Mouse (Mus musculus) liver, adult 2 months (tissue): ENCODE results near the gene Mprip. TPM values are rescaled to one million over a fixed set of nuclear protein-coding genes. Genes with fewer than 3 reads are reported as not detected.

ENCODE experiments used
- DNase-seq: peaks from one replicate; pipeline ENCODE4 v3.0.0-alpha.2; 2011; ENCODE audit warnings: low read depth, low spot score; ENCODE audit errors: extremely low read depth
- H3K27ac ChIP-seq: fragments of 200-500 bp; replicated peaks from 2 replicates; pipeline ENCODE4 v1.5.1; 2012; ENCODE audit warnings: low read depth, mild to moderate bottlenecking, control low read depth, inconsistent platforms, low read length; ENCODE audit not compliant: insufficient read depth
- H3K27me3 ChIP-seq: fragments of 200-500 bp; 2 replicates; pipeline ENCODE4 v1.6.1; 2012; ENCODE audit warnings: mild to moderate bottlenecking, moderate library complexity, low read length, inconsistent platforms; ENCODE audit not compliant: control insufficient read depth, insufficient read depth
- H3K36me3 ChIP-seq: fragments of 200-500 bp; 2 replicates; pipeline ENCODE4 v1.6.1; 2012; ENCODE audit warnings: low read length, inconsistent platforms; ENCODE audit not compliant: control insufficient read depth, insufficient read depth
- H3K4me1 ChIP-seq: fragments of 200-500 bp; 2 replicates; pipeline ENCODE4 v1.6.1; 2011; ENCODE audit warnings: low read length; ENCODE audit not compliant: control insufficient read depth, insufficient read depth
- H3K4me3 ChIP-seq: fragments of 200-500 bp; 2 replicates; pipeline ENCODE4 v1.5.1; 2011; ENCODE audit warnings: low read depth, mild to moderate bottlenecking, control low read depth, low read length, moderate library complexity; ENCODE audit not compliant: insufficient read depth
- H3K79me2 ChIP-seq: fragments of 200-500 bp; 2 replicates; pipeline ENCODE4 v1.6.1; 2012; ENCODE audit warnings: inconsistent platforms, mild to moderate bottlenecking, low read length, moderate library complexity; ENCODE audit not compliant: control insufficient read depth, insufficient read depth
- H3K9ac ChIP-seq: fragments of 200-500 bp; 2 replicates; pipeline ENCODE4 v1.6.1; 2012; ENCODE audit warnings: low read depth, mild to moderate bottlenecking, control low read depth, inconsistent platforms, low read length
- CTCF ChIP-seq: fragments of 200-500 bp; IDR thresholded peaks from 2 replicates; pipeline ENCODE4 v1.5.1; 2011; ENCODE audit warnings: low read depth, low read length, control low read depth
- POLR2A ChIP-seq: fragments of 200-500 bp; IDR thresholded peaks from 2 replicates; pipeline ENCODE4 v1.6.1; 2011; ENCODE audit warnings: low read length, control low read depth; ENCODE audit not compliant: insufficient read depth; ENCODE audit errors: extremely low read depth
- WGBS: fragments of 180-500 bp; shearing (Covaris S2); methylation state at CpG from one replicate; pipeline ENCODE4 v1.1.7; 2018; 5-methylcytosine and 5-hydroxymethylcytosine counted together
- polyA plus RNA-seq: library from polyadenylated mRNA; depleted of rRNA; stranded (reverse); fragments of >200 nt; gene quantifications from 2 replicates; pipeline ENCODE4 v1.2.3, GENCODE M21; 2012; rRNA removed
- total RNA-seq: library from RNA; depleted of rRNA; stranded (reverse); fragments of >200 nt; gene quantifications from 2 replicates; pipeline ENCODE4 v1.2.3, GENCODE M21; 2014; rRNA removed

Gene Mprip
- total and polyA plus RNA-seq, 2 experiments: 29.0 to 58.4 TPM

- Histone ChIP-seq H3K4me3 (no peak overlapping the region), H3K9ac (no peak overlapping the region), H3K27ac (peak overlapping the region; percentile 64), H3K36me3 (peaks cover 31% of the 10 kb centered on the region), H3K4me1 (peaks cover 18% of the 10 kb centered on the region), H3K79me2 (no peaks in the 10 kb centered on the region), H3K27me3 (no peaks in the 10 kb centered on the region)
- TF ChIP-seq CTCF (no peak), POLR2A (no peak)
- peak; percentile 55 for DNase-seq
- WGBS: 50% methylated on average over 6 of the region's 6 CpGs
These were observed 154.5 kb downstream of the Mprip start for GRCm38 (mm10) chr11:59815482-59816065.

GRCm38 (mm10) chr11:59817916-59818315 is 156.8 kb downstream of the Mprip start:
- 98% methylated on average over 3 of the region's 3 CpGs for WGBS

GRCm38 (mm10) chr11:59821625-59822024 is 160.5 kb downstream of the Mprip start:
- 88% methylated on average over 3 of the region's 3 CpGs for WGBS
- no peak overlapping the region for H3K9ac ChIP-seq

More at GRCm38 (mm10) chr11:59817916-59818315, 156.8 kb downstream of the Mprip start:
- H3K79me2 ChIP-seq: no peaks in the 10 kb centered on the region
- H3K27ac ChIP-seq: no peak overlapping the region
- no peak overlapping the region for H3K4me3 ChIP-seq
- H3K4me1 ChIP-seq: peaks cover 11% of the 10 kb centered on the region
- no peak for DNase-seq
- H3K9ac ChIP-seq: no peak overlapping the region
- TF ChIP-seq CTCF (no peak), POLR2A (no peak)
- peaks cover 43% of the 10 kb centered on the region for H3K36me3 ChIP-seq
- no peaks in the 10 kb centered on the region for H3K27me3 ChIP-seq

More at GRCm38 (mm10) chr11:59821625-59822024, 160.5 kb downstream of the Mprip start:
- TF ChIP-seq POLR2A: no peak
- TF ChIP-seq CTCF: no peak
- Histone ChIP-seq H3K27me3 (no peaks in the 10 kb centered on the region), H3K27ac (no peak overlapping the region), H3K4me3 (no peak overlapping the region), H3K4me1 (no peaks in the 10 kb centered on the region), H3K79me2 (no peaks in the 10 kb centered on the region), H3K36me3 (peaks cover 73% of the 10 kb centered on the region)
- no peak for DNase-seq

Other genes with a start within 250 kb of the Mprip start
- 5.0 and 5.4 TPM in 2 replicates for gene Jmjd4, start 211.3 kb upstream of the Mprip start, total RNA-seq
- gene Jmjd4, start 211.3 kb upstream of the Mprip start, polyA plus RNA-seq: 3.8 and 4.7 TPM in 2 replicates
- 60.0 and 60.4 TPM in 2 replicates for gene Snap47, start 210.1 kb upstream of the Mprip start, total RNA-seq
- gene Snap47, start 210.1 kb upstream of the Mprip start, polyA plus RNA-seq: 70.9 and 76.3 TPM in 2 replicates
- 3.2 and 4.1 TPM in 2 replicates for gene Zfp867, start 188.8 kb upstream of the Mprip start, total RNA-seq
- 0.34 and 0.39 TPM in 2 replicates for gene Zfp867, start 188.8 kb upstream of the Mprip start, polyA plus RNA-seq
- gene Zkscan17, start 134.6 kb upstream of the Mprip start, total RNA-seq: 5.1 and 7.1 TPM in 2 replicates
- gene Zkscan17, start 134.6 kb upstream of the Mprip start, polyA plus RNA-seq: 8.0 and 9.4 TPM in 2 replicates
- gene Nlrp3, start 119.7 kb upstream of the Mprip start, total RNA-seq: 0.55 and 0.60 TPM in 2 replicates
- 0.14 and 0.44 TPM in 2 replicates for gene Nlrp3, start 119.7 kb upstream of the Mprip start, polyA plus RNA-seq
- not detected in 2 replicates for gene Olfr222, start 85.1 kb upstream of the Mprip start, total RNA-seq
- gene Olfr222, start 85.1 kb upstream of the Mprip start, polyA plus RNA-seq: not detected in 2 replicates
- gene Olfr223, start 68.0 kb upstream of the Mprip start, total RNA-seq: not detected in 2 replicates
- gene Olfr223, start 68.0 kb upstream of the Mprip start, polyA plus RNA-seq: not detected in 2 replicates
- gene Pld6, start 126.3 kb downstream of the Mprip start, total RNA-seq: 1.6 and 1.9 TPM in 2 replicates
- gene Pld6, start 126.3 kb downstream of the Mprip start, polyA plus RNA-seq: 3.9 and 4.3 TPM in 2 replicates
- gene Flcn, start 148.7 kb downstream of the Mprip start, total RNA-seq: 24.6 and 33.1 TPM in 2 replicates
- gene Flcn, start 148.7 kb downstream of the Mprip start, polyA plus RNA-seq: 17.9 and 31.4 TPM in 2 replicates
- gene Nt5m, start 178.1 kb downstream of the Mprip start, total RNA-seq: 6.9 and 9.3 TPM in 2 replicates
- gene Nt5m, start 178.1 kb downstream of the Mprip start, polyA plus RNA-seq: 19.3 and 21.6 TPM in 2 replicates
- 63.4 and 65.4 TPM in 2 replicates for gene Cops3, start 178.5 kb downstream of the Mprip start, total RNA-seq
- 11.8 and 12.3 TPM in 2 replicates for gene Cops3, start 178.5 kb downstream of the Mprip start, polyA plus RNA-seq